Mouse (Mus musculus) Patski (cell line): ENCODE results near the gene Snx17. TPM values are rescaled to one million over a fixed set of nuclear protein-coding genes. Genes with fewer than 3 reads are reported as not detected.

ENCODE experiments used
- ATAC-seq: fragments of 100-300 bp; one replicate; pipeline ENCODE4 v1.8.0; 2021
- CTCF ChIA-PET: fragments of 350-600 bp; sonication (Branson Sonifier 250); formaldehyde crosslinking; loops from one replicate; lab custom pipeline; 2022; ENCODE audit warnings: inconsistent platforms; lab: Charles Lee
- POLR2A ChIA-PET: fragments of 350-600 bp; sonication (Branson Sonifier 250); formaldehyde crosslinking; loops from one replicate; lab custom pipeline; 2022; ENCODE audit warnings: antibody characterized with exemption, inconsistent platforms; lab: Charles Lee
- DNase-seq: peaks from one replicate; pipeline ENCODE4 v3.0.0-alpha.2; 2011; ENCODE audit warnings: low read depth, low spot score
- H3K27me3 ChIP-seq: fragments of 371-371 bp; one replicate; pipeline ENCODE4 v1.5.1; 2021
- CTCF ChIP-seq: fragments of 100-300 bp; IDR thresholded peaks from one replicate; pipeline ENCODE4 v1.5.1; 2021
- in situ Hi-C: fragments of 300-500 bp; cut with MboI; formaldehyde crosslinking; loops from 3 replicates; pipeline ENCODE4 v1.11.1; 2018; ENCODE audit warnings: low pct_unique_long_range_greater_than_20kb, mixed read lengths
- polyA plus RNA-seq: library from polyadenylated mRNA; unstranded; gene quantifications from one replicate; pipeline ENCODE4 v1.2.3, GENCODE M21; 2021

The Snx17 gene
- polyA plus RNA-seq, 1 experiment from 2014 or later, result 163 TPM

DNA sequence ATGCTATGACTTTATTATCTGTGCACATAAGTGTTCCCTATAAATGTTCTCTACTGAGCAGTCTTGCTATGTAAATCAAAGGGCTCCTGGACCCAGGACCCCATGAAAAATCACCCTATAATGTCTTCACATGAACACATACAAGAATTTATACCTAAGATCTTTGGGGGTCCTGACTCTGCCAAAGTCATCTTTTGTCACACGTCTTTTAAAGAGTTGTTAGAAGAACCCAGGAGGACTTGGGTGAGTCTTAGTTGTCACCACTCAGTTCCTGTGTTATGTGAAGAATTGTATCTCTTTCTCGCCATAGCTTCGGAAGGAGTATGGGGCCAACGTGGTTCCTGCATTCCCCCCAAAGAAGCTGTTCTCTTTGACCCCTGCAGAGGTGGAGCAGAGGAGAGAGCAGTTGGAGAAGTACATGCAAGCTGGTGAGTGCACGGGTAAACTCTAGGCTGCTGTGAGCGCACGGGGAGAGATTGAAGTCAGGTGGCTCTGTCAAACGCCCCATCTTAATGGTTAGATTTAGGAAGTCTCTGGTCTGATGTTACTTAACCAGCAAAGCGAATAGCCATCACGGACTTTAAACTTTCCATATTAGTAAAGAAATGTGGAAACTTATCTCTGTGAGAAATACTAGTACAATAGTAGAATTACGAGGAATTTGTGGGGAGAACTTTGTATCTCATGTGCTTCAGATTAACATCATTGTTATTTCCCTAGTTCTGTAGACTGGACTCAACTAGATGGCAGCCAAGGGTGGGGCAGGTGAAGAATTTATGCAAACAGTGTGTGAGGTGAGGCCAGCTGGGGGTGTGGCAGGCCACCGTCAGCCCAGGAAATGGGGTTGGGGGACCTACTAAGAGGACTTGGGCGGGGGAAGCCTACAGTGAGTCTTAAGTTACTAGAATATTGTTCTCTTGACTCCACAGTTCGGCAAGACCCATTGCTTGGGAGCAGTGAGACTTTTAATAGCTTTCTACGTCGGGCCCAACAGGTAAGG lies 1.8 kb downstream of the Snx17 start:
- in situ Hi-C loops, result no loop called here
- ChIA-PET CTCF (no interaction called here), POLR2A (interaction anchor here (0.6 to 3.0 kb wide), 4 partner anchors 7 to 141 kb away, joined by 3 to 14 read pairs (median 6); partner anchors contain the start of genes Gm29609, Gtf3c2 and Zfp513)
- no peaks in the 10 kb centered on the region for H3K27me3 ChIP-seq
- ATAC-seq (no peak), DNase-seq (no peak)
- TF ChIP-seq CTCF, result no peak

DNA sequence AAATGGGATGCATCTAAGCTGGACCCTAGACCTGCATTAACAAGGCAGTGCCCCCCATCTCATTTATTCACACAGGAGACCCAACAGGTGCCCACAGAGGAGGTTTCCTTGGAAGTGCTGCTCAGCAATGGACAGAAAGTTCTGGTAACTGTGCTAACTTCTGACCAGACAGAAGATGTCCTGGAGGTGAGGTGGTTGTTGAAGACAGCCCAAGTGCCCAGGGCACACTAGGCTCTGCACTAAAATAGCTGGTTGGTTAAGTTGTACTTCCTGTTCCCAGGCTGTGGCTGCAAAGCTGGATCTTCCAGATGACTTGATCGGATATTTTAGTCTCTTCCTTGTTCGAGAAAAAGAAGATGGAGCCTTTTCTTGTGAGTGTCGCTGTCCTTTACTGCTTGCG lies 2.6 kb downstream of the Snx17 start:
- ATAC-seq (no peak), DNase-seq (no peak)
- POLR2A ChIA-PET, result no interaction called here
- H3K27me3 ChIP-seq, result no peaks in the 10 kb centered on the region
- CTCF ChIA-PET, result no interaction called here
- TF ChIP-seq CTCF, result no peak
- in situ Hi-C loops, result no loop called here

DNA sequence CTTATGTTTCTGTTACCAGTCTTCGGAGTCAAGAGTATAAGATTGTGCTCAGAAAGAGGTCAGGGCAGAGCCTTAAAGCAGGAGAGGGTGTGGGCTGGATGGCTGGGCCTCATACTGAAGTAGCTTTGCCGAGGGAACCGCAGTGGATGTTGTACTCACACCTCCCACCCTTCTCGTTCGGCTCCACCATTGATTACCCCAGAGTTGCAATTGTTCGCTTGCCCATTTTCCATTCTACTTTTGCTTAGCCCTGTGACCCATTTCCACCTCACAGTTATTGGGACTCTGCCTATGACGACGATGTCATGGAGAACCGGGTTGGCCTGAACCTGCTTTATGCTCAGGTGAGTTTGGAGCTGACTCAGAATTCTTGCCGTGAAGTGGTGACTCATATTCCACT lies 3.2 kb downstream of the Snx17 start:
- DNase-seq, result no peak
- in situ Hi-C loops, result no loop called here
- H3K27me3 ChIP-seq, result no peaks in the 10 kb centered on the region
- no peak for ATAC-seq
- no peak for TF ChIP-seq CTCF
- ChIA-PET CTCF (no interaction called here), POLR2A (interaction anchor here (0.6 kb wide), 1 partner anchor 36 kb away, joined by 3 read pairs; no protein-coding TSS in a partner anchor)

DNA sequence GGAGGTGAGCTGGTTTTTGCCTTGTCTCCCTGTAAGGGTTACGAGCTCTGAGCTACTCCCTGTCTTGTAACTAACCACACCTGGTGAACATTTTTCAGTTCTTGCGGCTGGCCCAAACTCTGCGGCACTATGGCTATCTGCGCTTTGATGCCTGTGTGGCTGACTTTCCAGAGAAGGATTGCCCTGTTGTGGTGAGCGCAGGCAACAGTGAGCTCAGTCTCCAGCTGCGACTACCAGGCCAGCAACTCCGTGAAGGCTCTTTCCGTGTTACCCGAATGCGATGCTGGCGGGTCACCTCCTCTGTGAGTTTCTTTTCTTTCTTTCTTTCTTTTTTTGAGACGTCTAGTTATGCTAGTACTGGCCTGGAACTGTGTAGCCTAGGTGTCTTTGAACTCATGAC lies 4.0 kb downstream of the Snx17 start:
- POLR2A ChIA-PET, result no interaction called here
- no peaks in the 10 kb centered on the region for H3K27me3 ChIP-seq
- no peak for ATAC-seq
- TF ChIP-seq CTCF, result no peak
- CTCF ChIA-PET, result no interaction called here
- in situ Hi-C loops, result no loop called here
- DNase-seq, result no peak

DNA sequence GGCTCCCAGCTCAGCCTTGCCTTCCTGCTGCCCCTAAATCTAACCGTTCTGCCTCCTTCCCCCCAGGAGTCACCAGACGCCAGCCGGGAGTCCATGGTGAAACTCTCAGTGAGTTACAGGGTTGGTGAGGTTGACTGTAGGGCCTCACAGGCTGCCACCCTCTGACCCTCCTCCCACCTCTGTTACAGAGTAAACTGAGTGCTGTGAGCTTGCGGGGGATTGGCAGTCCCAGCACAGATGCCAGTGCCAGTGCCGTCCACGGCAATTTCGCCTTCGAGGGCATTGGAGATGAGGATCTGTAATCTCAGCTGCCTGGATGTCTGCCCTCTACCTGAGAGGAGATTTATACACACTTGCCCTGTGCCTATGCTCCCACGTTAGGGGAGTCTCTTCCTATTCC lies 5.1 kb downstream of the Snx17 start:
- no peak for TF ChIP-seq CTCF
- ChIA-PET CTCF (interaction anchor here (0.7 to 1.1 kb wide), 3 partner anchors 17 to 48 kb away, joined by 3 read pairs; no protein-coding TSS in a partner anchor), POLR2A (interaction anchor here (1.1 to 1.5 kb wide), 2 partner anchors 10 to 18 kb away, joined by 3 to 10 read pairs; partner anchors contain the start of genes Gm29609 and Gtf3c2)

DNA sequence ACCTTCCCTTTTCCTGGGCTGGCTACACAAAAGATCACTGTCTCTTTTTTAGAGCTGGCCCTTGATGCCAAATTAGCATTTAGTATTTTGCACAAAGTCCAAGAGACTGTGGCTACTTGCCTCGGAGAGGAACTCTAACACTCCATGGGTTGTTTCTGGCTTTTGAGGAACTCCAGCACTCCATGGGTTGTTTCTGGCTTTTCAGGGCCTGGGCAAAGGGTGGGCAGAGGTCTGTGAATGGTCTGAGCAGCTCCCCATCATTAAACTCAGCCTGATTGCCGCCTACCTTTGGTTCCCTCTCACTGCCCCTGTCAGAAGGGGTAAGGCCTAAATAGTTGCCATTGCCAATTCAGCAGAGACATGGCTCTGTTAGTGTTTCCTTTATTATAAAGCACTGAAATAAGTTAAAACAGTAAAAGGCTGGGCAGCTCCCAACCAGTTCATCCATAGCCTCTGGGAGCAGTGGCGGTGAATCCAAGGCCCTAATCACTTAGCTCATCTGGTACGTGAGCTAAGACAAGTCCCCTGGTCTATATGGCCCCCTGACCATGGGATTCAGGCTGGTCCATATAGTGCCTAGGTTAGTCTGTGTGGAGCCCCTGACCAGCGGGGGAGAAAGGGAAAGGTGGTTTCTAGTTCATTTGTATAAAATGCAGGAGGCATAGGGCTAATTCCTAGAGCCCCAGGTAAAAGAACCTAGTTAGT lies 5.7 kb downstream of the Snx17 start:
- DNase-seq, result no peak
- no peaks in the 10 kb centered on the region for H3K27me3 ChIP-seq
- ChIA-PET CTCF (interaction anchor here (0.7 to 1.1 kb wide), 3 partner anchors 18 to 48 kb away, joined by 3 read pairs; no protein-coding TSS in a partner anchor), POLR2A (interaction anchor here (1.1 to 1.5 kb wide), 3 partner anchors 9 to 18 kb away, joined by 3 to 10 read pairs (median 3); partner anchors contain the start of genes Gm29609 and Gtf3c2)
- ATAC-seq, result no peak
- in situ Hi-C loops, result no loop called here
- no peak for TF ChIP-seq CTCF

More for the DNA sequence above, 5.1 kb downstream of the Snx17 start:
- ATAC-seq (no peak), DNase-seq (no peak)
- H3K27me3 ChIP-seq, result no peaks in the 10 kb centered on the region
- in situ Hi-C loops, result no loop called here

DNA sequence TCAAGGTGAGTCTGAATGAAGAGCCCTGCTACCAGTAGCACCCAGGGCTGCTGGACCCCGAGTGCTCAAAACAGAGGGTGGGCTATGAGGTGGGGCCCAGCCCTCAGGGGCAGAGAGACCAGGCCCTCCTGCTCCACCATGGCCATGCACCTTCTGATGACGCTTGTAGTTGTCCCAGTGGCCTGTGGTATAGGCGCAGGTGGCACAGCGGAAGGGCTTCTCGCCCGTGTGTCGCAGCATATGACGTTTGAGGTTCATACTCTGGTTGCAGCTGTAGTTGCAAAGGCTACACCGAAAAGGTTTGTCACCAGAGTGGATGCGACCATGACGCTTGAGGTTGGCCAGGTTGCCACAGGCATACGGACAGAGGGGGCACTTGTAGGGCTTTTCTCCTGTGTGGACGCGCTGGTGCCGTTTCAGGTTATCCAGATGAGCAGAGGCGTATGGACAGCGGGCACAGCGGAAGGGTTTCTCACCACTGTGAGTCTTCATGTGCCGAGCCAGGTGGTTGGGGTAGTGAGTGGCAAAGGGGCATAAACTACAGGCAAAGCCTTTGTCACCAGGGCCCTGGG lies 6.4 kb downstream of the Snx17 start:
- ChIA-PET POLR2A (interaction anchor here (1.5 to 3.3 kb wide), 2 partner anchors 12 to 19 kb away, joined by 3 to 12 read pairs; partner anchors contain the start of genes Gm29609 and Gtf3c2), CTCF (no interaction called here)
- H3K27me3 ChIP-seq, result no peaks in the 10 kb centered on the region
- no peak for ATAC-seq
- in situ Hi-C loops, result no loop called here
- no peak for TF ChIP-seq CTCF
- DNase-seq, result no peak

DNA sequence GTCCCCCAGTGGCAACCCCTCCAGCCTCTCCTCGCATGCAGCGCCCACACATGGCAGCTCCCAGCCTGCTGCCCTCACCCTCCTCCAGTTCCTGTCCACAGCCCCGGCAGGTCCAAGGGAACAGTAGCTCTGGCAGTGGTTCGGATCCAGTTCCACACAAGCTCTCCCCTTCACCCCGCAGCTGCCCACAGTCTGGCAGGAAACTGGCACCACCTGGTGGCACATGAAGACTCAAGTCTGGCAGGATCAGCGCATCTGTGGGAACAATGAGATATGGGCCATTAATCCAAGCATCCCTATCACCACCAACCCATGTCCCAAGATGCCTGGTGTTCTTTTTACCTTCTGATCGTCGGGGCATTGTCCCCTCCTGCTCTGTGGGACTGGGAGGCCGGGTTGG lies 6.9 kb downstream of the Snx17 start:
- no peak for ATAC-seq
- no peak for TF ChIP-seq CTCF
- CTCF ChIA-PET, result interaction anchor here (0.6 kb wide), 1 partner anchor 19 kb away, joined by 3 read pairs; no protein-coding TSS in a partner anchor
- in situ Hi-C loops, result no loop called here
- H3K27me3 ChIP-seq, result no peaks in the 10 kb centered on the region
- POLR2A ChIA-PET, result interaction anchor here (1.5 to 3.3 kb wide), 2 partner anchors 12 to 20 kb away, joined by 3 to 12 read pairs; partner anchors contain the start of genes Gm29609 and Gtf3c2
- no peak for DNase-seq

DNA sequence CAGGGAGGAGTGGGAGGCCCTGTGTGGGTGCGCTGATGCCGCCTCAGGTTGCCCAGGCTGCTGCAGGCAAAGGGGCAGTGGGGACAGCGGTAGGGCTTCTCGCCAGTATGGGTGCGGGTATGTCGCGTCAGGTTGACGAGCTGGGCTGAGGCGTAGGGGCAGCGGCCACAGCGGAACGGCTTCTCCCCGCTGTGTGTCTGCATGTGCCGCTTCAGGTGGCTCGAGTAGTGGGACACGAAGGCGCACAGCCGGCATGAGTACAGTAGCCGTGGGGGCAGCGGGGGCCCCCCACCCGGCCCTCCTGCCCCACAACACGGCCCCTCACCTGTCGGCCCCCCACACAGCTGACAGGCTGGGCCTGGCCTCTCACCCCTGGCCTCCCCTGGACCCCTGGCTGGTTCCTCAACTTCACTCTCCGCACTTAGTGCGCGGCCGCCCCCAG lies 7.3 kb downstream of the Snx17 start:
- POLR2A ChIA-PET, result interaction anchor here (0.6 to 3.3 kb wide), 5 partner anchors 13 to 95 kb away, joined by 3 to 12 read pairs (median 3); partner anchors contain the start of genes Fndc4, Gm29609, Gm9970 and Gtf3c2
- H3K27me3 ChIP-seq, result no peaks in the 10 kb centered on the region
- no peak for TF ChIP-seq CTCF
- no peak for DNase-seq
- no peak for ATAC-seq
- CTCF ChIA-PET, result interaction anchor here (0.6 kb wide), 1 partner anchor 19 kb away, joined by 3 read pairs; no protein-coding TSS in a partner anchor
- in situ Hi-C loops, result no loop called here
